Mouse (Mus musculus): ENCODE results near the gene Ctsr. TPM values are rescaled to one million over a fixed set of nuclear protein-coding genes. Genes with fewer than 3 reads are reported as not detected.

The Ctsr gene
- not detected for polyA plus RNA-seq (2014; fragmentation: Illumina TruSeq; extraction: RNeasy Lipid Tissue Mini Kit (QIAGEN cat#74804); ENCODE audit: low read depth, low replicate concordance)

GRCm38 (mm10) chr13:61164156-61164555 is at the start of gene Ctsr:
TSS of gene Ctsr (minus strand) at chr13:61164256.

GRCm38 (mm10) chr13:61203310-61203709 is 39.3 kb upstream of the Ctsr start, which contains the start of gene Cts6:
TSS of gene Cts6 (minus strand) at chr13:61203410.

Other genes starting within 250 kb of the Ctsr start
- not detected for gene Gm49393, start 228.7 kb downstream of the Ctsr start, polyA plus RNA-seq (2014; fragmentation: Illumina TruSeq; extraction: RNeasy Lipid Tissue Mini Kit (QIAGEN cat#74804); ENCODE audit: low read depth, low replicate concordance)
- 14.2 TPM for gene Gm49391, start 227.7 kb downstream of the Ctsr start, polyA plus RNA-seq (2014; fragmentation: Illumina TruSeq; extraction: RNeasy Lipid Tissue Mini Kit (QIAGEN cat#74804); ENCODE audit: low read depth, low replicate concordance)
- gene Ctla2a, start 227.6 kb downstream of the Ctsr start, polyA plus RNA-seq (2014; fragmentation: Illumina TruSeq; extraction: RNeasy Lipid Tissue Mini Kit (QIAGEN cat#74804); ENCODE audit: low read depth, low replicate concordance) = 40.8 TPM
- not detected for gene Tpbpa, start 222.3 kb downstream of the Ctsr start, polyA plus RNA-seq (2014; fragmentation: Illumina TruSeq; extraction: RNeasy Lipid Tissue Mini Kit (QIAGEN cat#74804); ENCODE audit: low read depth, low replicate concordance)
- not detected for gene Ctsj, start 158.3 kb downstream of the Ctsr start, polyA plus RNA-seq (2014; fragmentation: Illumina TruSeq; extraction: RNeasy Lipid Tissue Mini Kit (QIAGEN cat#74804); ENCODE audit: low read depth, low replicate concordance)
- gene Ctsq, start 123.6 kb downstream of the Ctsr start, polyA plus RNA-seq (2014; fragmentation: Illumina TruSeq; extraction: RNeasy Lipid Tissue Mini Kit (QIAGEN cat#74804); ENCODE audit: low read depth, low replicate concordance) = not detected
- not detected for gene Cts6, start 39.2 kb upstream of the Ctsr start, polyA plus RNA-seq (2014; fragmentation: Illumina TruSeq; extraction: RNeasy Lipid Tissue Mini Kit (QIAGEN cat#74804); ENCODE audit: low read depth, low replicate concordance)
- gene Cts8, start 91.1 kb upstream of the Ctsr start, polyA plus RNA-seq (2014; fragmentation: Illumina TruSeq; extraction: RNeasy Lipid Tissue Mini Kit (QIAGEN cat#74804); ENCODE audit: low read depth, low replicate concordance) = not detected
- gene Gm49398, start 124.6 kb upstream of the Ctsr start, polyA plus RNA-seq (2014; fragmentation: Illumina TruSeq; extraction: RNeasy Lipid Tissue Mini Kit (QIAGEN cat#74804); ENCODE audit: low read depth, low replicate concordance) = not detected
- not detected for gene Cts7, start 193.9 kb upstream of the Ctsr start, polyA plus RNA-seq (2014; fragmentation: Illumina TruSeq; extraction: RNeasy Lipid Tissue Mini Kit (QIAGEN cat#74804); ENCODE audit: low read depth, low replicate concordance)